Mouse (Mus musculus) MEL (cell line): Measurements from ENCODE around the gene Tiam1.

ENCODE experiments used
- CTCF ChIP-seq, 3 experiments: IDR thresholded peaks in 2 of 3; conservative IDR thresholded peaks in 1 of 3; 2 replicates each; pipeline ENCODE4 v1.5.1; 2011 to 2012; ENCODE audit warnings: low read length in 3 of 3, low read depth in 2 of 3, mild to moderate bottlenecking in 2 of 3, improper control_type of control experiment in 1 of 3, inconsistent platforms in 1 of 3, mixed read lengths in 1 of 3, moderate library complexity in 1 of 3; ENCODE audit not compliant: control insufficient read depth in 1 of 3, insufficient read depth in 1 of 3, poor library complexity in 1 of 3, severe bottlenecking in 1 of 3
- TBP ChIP-seq: IDR thresholded peaks from 2 replicates; pipeline ENCODE4 v1.8.0; 2011; ENCODE audit warnings: low read depth, low read length, improper control_type of control experiment

GRCm38 (mm10) chr16:89805946-89806345 is 337.6 kb downstream of the Tiam1 start:
- no peak for TF ChIP-seq TBP
- no peak for TF ChIP-seq CTCF (IDR thresholded peaks at IDR 0.05 in 2 of 3, conservative IDR thresholded peaks at IDR 0.05 in 1 of 3; ENCODE audit: control insufficient read depth in 1 of 3, insufficient read depth in 1 of 3, low read depth in 2 of 3, low read length in 3 of 3, poor library complexity in 1 of 3, severe bottlenecking in 1 of 3)
